Comparison of ENCODE assay signal across 7 mouse cellular contexts in genomic region chr5:17776571-17776970, GRCm38 (mm10).
DNase-seq lines count a peak whose midpoint lies in the region; ATAC-seq and TF ChIP-seq lines count a peak whose summit lies in the region.

No protein-coding gene starts in this region.

- no peak overlapping the region for H3K4me3 ChIP-seq in intestine, postnatal 0 days (ENCODE audit: low read depth, low read length)
- H3K4me3 ChIP-seq in intestine, embryonic 15.5 days (replicated peaks), result no peak overlapping the region

- H3K36me3 ChIP-seq in intestine, postnatal 0 days (ENCODE audit: control insufficient read depth, insufficient read depth), result no peaks in the 10 kb centered on the region
- no peaks in the 10 kb centered on the region for H3K36me3 ChIP-seq in intestine, embryonic 15.5 days

- H3K9me3 ChIP-seq in intestine, postnatal 0 days (ENCODE audit: control insufficient read depth), result no peaks in the 10 kb centered on the region
- H3K9me3 ChIP-seq in intestine, embryonic 15.5 days, result no peaks in the 10 kb centered on the region

- DNase-seq in 3134 (ENCODE audit: extremely low read depth, insufficient read length, low spot score) (peak; percentile 86), A20 (ENCODE audit: low read depth, low spot score) (peak; percentile 67)
- peak; percentile 5 for DNase-seq in cerebellum, adult 9-10 months
- peak; percentile 62 for DNase-seq in large intestine, adult 2 months (ENCODE audit: low read depth, low spot score)
- DNase-seq in telencephalon, adult 2 months (ENCODE audit: low read depth, low spot score), result peak; percentile 62

- ATAC-seq in intestine, postnatal 0 days, result peak; percentile 75
- no peak for ATAC-seq in intestine, embryonic 15.5 days

- no peak for TF ChIP-seq CTCF in intestine, postnatal 0 days (IDR thresholded peaks at IDR 0.05; ENCODE audit: low read depth)

- WGBS in intestine, postnatal 0 days, result 88% methylated on average over 6 of the region's 6 CpGs
- WGBS in intestine, embryonic 15.5 days, result 94% methylated on average over 6 of the region's 6 CpGs
- 88% methylated on average over 6 of the region's 6 CpGs for WGBS in large intestine, adult 2 months

- no peak overlapping the region for H3K27ac ChIP-seq in intestine, postnatal 0 days (ENCODE audit: low read depth, low read length)
- H3K27ac ChIP-seq in intestine, embryonic 15.5 days, result no peak overlapping the region

- no peak overlapping the region for H3K9ac ChIP-seq in intestine, postnatal 0 days (ENCODE audit: low read depth, low read length)
- no peak overlapping the region for H3K9ac ChIP-seq in intestine, embryonic 15.5 days

- no peak overlapping the region for H3K4me2 ChIP-seq in intestine, postnatal 0 days (replicated peaks; ENCODE audit: low read depth)
- no peak overlapping the region for H3K4me2 ChIP-seq in intestine, embryonic 15.5 days (replicated peaks)

- no peaks in the 10 kb centered on the region for H3K27me3 ChIP-seq in intestine, postnatal 0 days (replicated peaks; ENCODE audit: control insufficient read depth, insufficient read depth, low read length)
- H3K27me3 ChIP-seq in intestine, embryonic 15.5 days (replicated peaks), result no peaks in the 10 kb centered on the region

- no peaks in the 10 kb centered on the region for H3K4me1 ChIP-seq in intestine, postnatal 0 days (replicated peaks; ENCODE audit: control insufficient read depth, insufficient read depth, low read length)
- no peaks in the 10 kb centered on the region for H3K4me1 ChIP-seq in intestine, embryonic 15.5 days (replicated peaks)

Comparison
In these comparisons a context has a peak if more than half of its experiments do, and no peak if none do; other contexts are left out.
1. DNase-seq: peak in every context shown above with its lines; median percentile 86 in 3134; 67 in A20; 62 in large intestine, adult 2 months; 62 in telencephalon, adult 2 months; 5 in cerebellum, adult 9-10 months.